Mouse (Mus musculus): ENCODE data around the gene Mpzl2. TPM values are rescaled to one million over a fixed set of nuclear protein-coding genes. Genes with fewer than 3 reads are reported as not detected.

Gene Mpzl2
- total and polyA plus RNA-seq, 3 experiments: 0.08 to 0.39 TPM; not detected in 1

DNA sequence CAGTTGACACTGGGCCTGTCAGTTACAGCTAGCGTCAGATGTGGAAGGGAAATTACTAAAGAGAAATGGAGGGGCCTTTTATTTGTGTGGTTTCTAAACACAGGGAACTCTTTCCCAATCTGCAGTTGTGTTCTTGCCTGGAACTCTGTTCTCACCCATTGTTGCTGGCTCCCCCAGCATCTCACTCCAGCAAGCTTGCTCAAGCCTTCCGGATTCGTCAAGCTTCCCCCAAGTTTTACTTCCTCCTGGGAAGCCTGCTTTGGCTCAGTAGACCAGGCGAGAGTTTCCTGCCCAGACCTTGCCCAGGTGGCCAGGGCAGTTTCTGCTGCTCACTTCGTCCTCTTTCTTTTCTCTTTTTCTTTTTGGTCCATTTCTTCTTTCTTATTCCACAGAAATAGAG is 45.0 kb downstream of the Mpzl2 start:
- no peak overlapping the region for H3K27ac ChIP-seq (ENCODE audit: control insufficient read depth, low read depth, low read length)
- H3K9me3 ChIP-seq (replicated peaks; ENCODE audit: insufficient read depth, low read length): no peaks in the 10 kb centered on the region
- TF ChIP-seq NELFE (IDR thresholded peaks at IDR 0.05; ENCODE audit: low read depth, low read length): no peak
- TF ChIP-seq ELF1 (IDR thresholded peaks at IDR 0.05; ENCODE audit: low read depth, low read length): no peak
- no peak for TF ChIP-seq SIN3A (IDR thresholded peaks at IDR 0.05; ENCODE audit: low read length)
- TF ChIP-seq NRF1 (IDR thresholded peaks at IDR 0.05; ENCODE audit: insufficient read depth, low read depth, low read length, poor library complexity, severe bottlenecking): no peak
- TF ChIP-seq ETS1 (IDR thresholded peaks at IDR 0.05; ENCODE audit: low read depth, low read length): no peak
- no peak for TF ChIP-seq USF1 (IDR thresholded peaks at IDR 0.05; ENCODE audit: low read depth, low read length)
- no peak for TF ChIP-seq UBTF (IDR thresholded peaks at IDR 0.05; ENCODE audit: borderline replicate concordance, insufficient read depth, low read depth, low read length)
- no peak for TF ChIP-seq E2F4 (IDR thresholded peaks at IDR 0.05; ENCODE audit: borderline replicate concordance, low read depth, low read length)
- no peak for TF ChIP-seq RCOR1 (IDR thresholded peaks at IDR 0.05; ENCODE audit: low read depth, low read length)
- TF ChIP-seq MAFK (IDR thresholded peaks at IDR 0.05; ENCODE audit: borderline replicate concordance, low read depth, low read length): no peak
- TF ChIP-seq CHD2 (IDR thresholded peaks at IDR 0.05; ENCODE audit: low read length): no peak
- no peak for TF ChIP-seq POLR2AphosphoS5 (IDR thresholded peaks at IDR 0.05; ENCODE audit: borderline replicate concordance, low read depth, low read length)
- no peak overlapping the region for H3K4me3 ChIP-seq (ENCODE audit: control insufficient read depth in 1 of 2, insufficient read depth in 1 of 2, low read depth in 2 of 2, low read length in 2 of 2)
- no peak overlapping the region for H3K9ac ChIP-seq (ENCODE audit: control insufficient read depth, low read depth, low read length, poor library complexity, severe bottlenecking)
- no peaks in the 10 kb centered on the region for H3K36me3 ChIP-seq (ENCODE audit: control insufficient read depth in 1 of 2, insufficient read depth in 2 of 2, low read length in 2 of 2)
- H3K79me2 ChIP-seq (ENCODE audit: control insufficient read depth, insufficient read depth, low read length, poor library complexity): no peaks in the 10 kb centered on the region
- no peaks in the 10 kb centered on the region for H3K4me1 ChIP-seq (ENCODE audit: control insufficient read depth in 1 of 2, insufficient read depth in 2 of 2, low read length in 2 of 2)
- H3K27me3 ChIP-seq (ENCODE audit: control insufficient read depth in 1 of 2, insufficient read depth in 2 of 2, low read length in 2 of 2): peaks cover 45 to 71% of the 10 kb centered on the region in 2 experiments
- DNase-seq (ENCODE audit: low read depth, low spot score): no peak

DNA sequence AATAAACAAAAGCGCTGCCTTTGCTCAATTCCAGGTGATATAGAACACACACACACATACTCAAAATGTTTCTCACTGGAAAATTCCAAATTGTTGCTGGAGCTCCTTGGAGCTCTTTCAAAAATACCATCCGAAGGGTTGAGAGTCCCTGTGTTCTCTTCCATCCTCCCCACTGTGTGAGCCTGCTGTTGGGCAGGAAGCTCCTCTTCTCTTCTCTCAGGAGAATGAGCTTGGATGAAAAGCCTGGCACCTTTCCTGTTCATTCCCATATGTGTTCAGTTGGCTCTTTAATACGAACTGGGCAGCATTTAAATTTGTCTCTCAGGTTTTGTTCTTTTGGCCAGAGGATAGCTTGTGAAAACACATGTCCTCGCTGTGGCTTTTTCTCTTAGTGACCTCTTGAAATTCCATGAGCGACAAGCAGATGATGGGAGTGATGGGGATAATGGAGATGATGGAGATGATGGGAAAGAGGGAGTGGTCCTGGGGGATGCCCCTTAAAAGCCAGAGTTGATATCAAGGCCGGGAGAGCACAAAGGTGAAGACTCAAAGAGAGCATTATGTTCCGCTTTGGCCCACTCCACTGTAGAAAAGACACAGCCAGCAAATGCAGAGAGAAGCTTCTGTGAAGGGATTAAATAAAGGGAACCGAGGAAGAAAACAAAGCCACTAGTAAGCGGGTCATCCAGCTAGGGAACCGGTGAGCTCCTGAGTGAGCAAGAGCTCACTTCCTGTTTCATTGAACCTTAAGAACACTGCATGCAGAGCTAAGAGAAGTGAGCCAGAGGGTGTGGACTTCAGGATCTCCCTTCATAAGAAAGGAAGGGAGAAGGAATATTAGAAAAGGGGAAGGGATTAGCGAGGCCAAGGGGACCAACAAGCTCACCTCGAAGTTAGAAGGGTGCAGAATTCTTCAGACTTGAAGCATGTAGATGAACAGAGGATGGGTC is 46.4 kb downstream of the Mpzl2 start:
- H3K4me1 ChIP-seq (ENCODE audit: control insufficient read depth in 1 of 2, insufficient read depth in 2 of 2, low read length in 2 of 2): no peaks in the 10 kb centered on the region
- no peak overlapping the region for H3K9ac ChIP-seq (ENCODE audit: control insufficient read depth, low read depth, low read length, poor library complexity, severe bottlenecking)
- no peaks in the 10 kb centered on the region for H3K9me3 ChIP-seq (replicated peaks; ENCODE audit: insufficient read depth, low read length)
- H3K27me3 ChIP-seq (ENCODE audit: control insufficient read depth in 1 of 2, insufficient read depth in 2 of 2, low read length in 2 of 2): peaks cover 46 to 70% of the 10 kb centered on the region in 2 experiments
- no peak overlapping the region for H3K27ac ChIP-seq (ENCODE audit: control insufficient read depth, low read depth, low read length)
- H3K36me3 ChIP-seq (ENCODE audit: control insufficient read depth in 1 of 2, insufficient read depth in 2 of 2, low read length in 2 of 2): no peaks in the 10 kb centered on the region
- TF ChIP-seq NELFE (IDR thresholded peaks at IDR 0.05; ENCODE audit: low read depth, low read length): no peak
- TF ChIP-seq MAFK (IDR thresholded peaks at IDR 0.05; ENCODE audit: borderline replicate concordance, low read depth, low read length): no peak
- no peak for TF ChIP-seq SIN3A (IDR thresholded peaks at IDR 0.05; ENCODE audit: low read length)
- no peak for TF ChIP-seq ZNF384 (IDR thresholded peaks at IDR 0.05; ENCODE audit: low read depth, low read length)
- no peak for TF ChIP-seq HCFC1 (IDR thresholded peaks at IDR 0.05; ENCODE audit: low read depth, low read length)
- TF ChIP-seq MXI1 (IDR thresholded peaks at IDR 0.05; ENCODE audit: low read depth, low read length): no peak
- TF ChIP-seq MYB (IDR thresholded peaks at IDR 0.05; ENCODE audit: low read depth, low read length): no peak
- TF ChIP-seq JUND (IDR thresholded peaks at IDR 0.05; ENCODE audit: low read depth, low read length): no peak
- TF ChIP-seq NRF1 (IDR thresholded peaks at IDR 0.05; ENCODE audit: insufficient read depth, low read depth, low read length, poor library complexity, severe bottlenecking): no peak
- no peak for TF ChIP-seq ZC3H11A (IDR thresholded peaks at IDR 0.05; ENCODE audit: low read depth, low read length)
- no peak for TF ChIP-seq MYC (IDR thresholded peaks at IDR 0.05; ENCODE audit: low read depth, low read length)
- TF ChIP-seq ELF1 (IDR thresholded peaks at IDR 0.05; ENCODE audit: low read depth, low read length): no peak
- no peak for TF ChIP-seq ZMIZ1 (IDR thresholded peaks at IDR 0.05; ENCODE audit: low read depth, low read length)
- no peak for TF ChIP-seq GATA1 (IDR thresholded peaks at IDR 0.05; ENCODE audit: low read depth, low read length)
- no peak for TF ChIP-seq BHLHE40 (IDR thresholded peaks at IDR 0.05; ENCODE audit: borderline replicate concordance, low read depth, low read length)
- no peak for TF ChIP-seq POLR2AphosphoS2 (IDR thresholded peaks at IDR 0.05; ENCODE audit: low read length)
- no peaks in the 10 kb centered on the region for H3K79me2 ChIP-seq (ENCODE audit: control insufficient read depth, insufficient read depth, low read length, poor library complexity)
- DNase-seq (ENCODE audit: low read depth, low spot score): peak; percentile 26
- no peak overlapping the region for H3K4me3 ChIP-seq (ENCODE audit: control insufficient read depth in 1 of 2, insufficient read depth in 1 of 2, low read depth in 2 of 2, low read length in 2 of 2)
